Mouse (Mus musculus) telencephalon, adult 2 months (tissue): Measurements from ENCODE around the gene Tor3a.

ENCODE experiments used
- DNase-seq: peaks from one replicate; pipeline ENCODE4 v3.0.0-alpha.2; 2011; ENCODE audit warnings: low read depth, low spot score

Gene Tor3a

GRCm38 (mm10) chr1:156635148-156635547 is 39.0 kb downstream of the Tor3a start:
- DNase-seq: no peak

- DNase-seq: peak; percentile 40
These were observed 41.1 kb downstream of the Tor3a start for GRCm38 (mm10) chr1:156633095-156633494.

- no peak for DNase-seq
These were observed 43.2 kb downstream of the Tor3a start for GRCm38 (mm10) chr1:156630965-156631364.

- peak; percentile 72 for DNase-seq
These were observed 44.2 kb downstream of the Tor3a start for GRCm38 (mm10) chr1:156629984-156630383.

- DNase-seq: no peak
These were observed 47.4 kb downstream of the Tor3a start for GRCm38 (mm10) chr1:156626729-156627128.

- no peak for DNase-seq
These were observed 49.9 kb downstream of the Tor3a start for GRCm38 (mm10) chr1:156624231-156624630.

- no peak for DNase-seq
These were observed 53.2 kb downstream of the Tor3a start for GRCm38 (mm10) chr1:156620951-156621350.

GRCm38 (mm10) chr1:156620292-156620909 is 53.8 kb downstream of the Tor3a start:
- no peak for DNase-seq

- DNase-seq: no peak
These were observed 56.3 kb downstream of the Tor3a start for GRCm38 (mm10) chr1:156617811-156618210.

GRCm38 (mm10) chr1:156616989-156617598 is 57.1 kb downstream of the Tor3a start:
- DNase-seq: no peak

- no peak for DNase-seq
These were observed 58.6 kb downstream of the Tor3a start for GRCm38 (mm10) chr1:156615381-156616133.

GRCm38 (mm10) chr1:156614710-156615109 is 59.4 kb downstream of the Tor3a start:
- no peak for DNase-seq

GRCm38 (mm10) chr1:156613855-156614530 is 60.2 kb downstream of the Tor3a start:
- peak; percentile 93 for DNase-seq

- DNase-seq: no peak
These were observed 63.9 kb downstream of the Tor3a start for GRCm38 (mm10) chr1:156610257-156610656.

- DNase-seq: no peak
These were observed 65.7 kb downstream of the Tor3a start for GRCm38 (mm10) chr1:156608496-156608895.

GRCm38 (mm10) chr1:156605940-156606339 is 68.2 kb downstream of the Tor3a start:
- no peak for DNase-seq

GRCm38 (mm10) chr1:156605094-156605866 is 68.9 kb downstream of the Tor3a start:
- no peak for DNase-seq
